Mouse (Mus musculus) heart, postnatal 36 days (tissue): ENCODE measurements around the gene Ust. TPM values are rescaled to one million over a fixed set of nuclear protein-coding genes. Genes with fewer than 3 reads are reported as not detected.

Source experiments
- DNase-seq, 2 experiments: peaks; one replicate each; pipeline ENCODE4 v3.0.0; 2021 to 2022
- intact Hi-C: fragments of 180-260 bp; cut with DNase I; formaldehyde crosslinking; loops from one replicate; pipeline ENCODE4 v1.15.1; 2025
- total RNA-seq, 2 experiments: library from RNA; stranded (reverse); gene quantifications; 2 replicates each; pipeline ENCODE4 v1.2.3; 2021

Ust gene
- total RNA-seq, 2 experiments from 2014 or later: 1.3 to 2.0 TPM

DNA sequence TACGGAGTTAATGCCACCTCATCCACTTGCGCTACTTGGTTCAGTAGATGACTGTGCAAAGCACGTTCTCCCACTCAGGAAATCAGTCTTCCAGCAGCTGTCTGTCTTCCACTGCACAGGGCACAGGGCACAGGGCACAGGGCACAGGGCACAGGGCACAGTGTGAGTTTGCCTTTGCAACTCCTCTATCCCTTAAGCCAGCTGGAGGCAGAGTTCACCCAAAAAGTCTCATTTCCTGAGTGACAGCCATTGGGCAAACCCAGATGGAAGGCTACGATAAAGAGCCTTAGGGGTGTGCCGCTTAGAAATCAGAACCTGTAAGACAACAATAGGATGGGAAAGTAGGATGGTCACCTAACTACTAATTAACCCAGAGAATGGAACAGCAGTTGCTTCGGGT, 322.9 kb downstream of the Ust start:
- intact Hi-C loops: loop anchor here (1.0 to 2.0 kb wide), 3 partner anchors 45 to 385 kb away; no protein-coding TSS in a partner anchor
- DNase-seq: no peak

DNA sequence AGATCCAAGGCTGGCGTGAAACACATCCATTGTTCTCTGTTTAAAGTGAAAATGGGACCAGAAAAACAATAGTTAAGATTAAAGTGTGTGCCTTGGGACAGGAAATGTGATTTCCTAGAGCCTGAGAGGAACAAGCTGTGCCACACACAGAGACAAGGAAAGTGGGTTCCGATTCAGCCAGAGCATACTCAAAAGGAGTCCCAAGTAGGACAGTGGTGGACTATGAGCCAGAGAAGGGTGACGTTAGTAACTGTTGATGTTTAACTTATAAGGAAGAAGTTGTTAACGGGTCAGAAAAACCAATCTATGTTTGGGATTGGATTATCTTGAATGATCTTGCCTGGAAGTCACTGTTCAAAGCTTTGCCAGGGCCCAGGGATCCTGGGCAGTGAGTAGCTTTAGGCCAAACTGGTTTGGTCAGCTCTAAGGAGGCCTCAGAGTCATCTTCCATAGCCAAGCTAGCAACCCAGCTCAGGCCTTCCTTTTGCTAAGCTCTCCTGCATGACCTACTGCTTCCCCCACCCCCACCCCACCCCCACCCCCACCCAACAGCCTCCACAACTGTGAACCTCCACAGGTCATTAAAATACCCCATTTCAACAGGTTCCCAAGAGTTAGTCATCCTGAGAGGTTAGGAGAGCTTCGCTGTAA, 329.2 kb downstream of the Ust start:
- no peak for DNase-seq
- intact Hi-C loops: no loop called here

DNA sequence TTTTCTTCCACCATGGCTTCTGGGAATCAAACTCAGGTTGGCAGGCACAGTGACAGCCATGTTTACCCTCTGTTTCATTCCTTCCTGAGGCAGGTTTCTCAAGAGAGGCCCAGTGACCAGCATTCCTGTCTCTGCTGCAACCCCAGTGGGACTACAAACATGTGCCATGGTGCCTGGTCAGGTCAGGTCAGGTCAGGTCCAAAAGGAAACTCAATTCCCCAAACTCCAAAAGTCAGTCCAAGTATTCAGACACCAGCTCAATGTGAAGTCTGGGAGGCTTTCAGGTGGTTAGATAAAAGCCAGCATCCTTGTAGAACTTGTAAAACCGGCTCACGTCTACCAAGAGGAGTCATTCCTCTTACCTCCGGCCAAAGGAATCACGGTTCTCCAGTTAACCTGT, 333.0 kb downstream of the Ust start:
- no peak for DNase-seq
- intact Hi-C loops: no loop called here

DNA sequence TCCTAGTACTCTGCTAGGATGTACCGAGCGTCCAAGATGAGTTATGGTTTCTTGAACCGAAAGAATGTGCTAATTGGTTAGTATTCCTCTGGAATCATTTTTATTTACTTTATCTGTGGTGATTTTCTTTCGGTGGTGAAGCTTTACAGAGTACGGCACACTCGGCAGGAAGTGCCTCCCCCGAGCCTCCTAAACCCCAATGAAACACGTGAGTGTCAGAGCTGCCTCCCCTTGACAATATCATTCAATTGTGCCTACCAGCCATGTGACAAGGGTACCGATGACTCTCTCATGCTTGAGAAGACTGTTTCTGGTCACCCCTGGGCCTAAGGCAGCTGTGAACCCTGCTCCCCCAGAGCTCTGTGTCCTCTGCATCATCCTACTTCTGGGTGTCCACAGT, 333.9 kb downstream of the Ust start:
- intact Hi-C loops: no loop called here
- no peak for DNase-seq

DNA sequence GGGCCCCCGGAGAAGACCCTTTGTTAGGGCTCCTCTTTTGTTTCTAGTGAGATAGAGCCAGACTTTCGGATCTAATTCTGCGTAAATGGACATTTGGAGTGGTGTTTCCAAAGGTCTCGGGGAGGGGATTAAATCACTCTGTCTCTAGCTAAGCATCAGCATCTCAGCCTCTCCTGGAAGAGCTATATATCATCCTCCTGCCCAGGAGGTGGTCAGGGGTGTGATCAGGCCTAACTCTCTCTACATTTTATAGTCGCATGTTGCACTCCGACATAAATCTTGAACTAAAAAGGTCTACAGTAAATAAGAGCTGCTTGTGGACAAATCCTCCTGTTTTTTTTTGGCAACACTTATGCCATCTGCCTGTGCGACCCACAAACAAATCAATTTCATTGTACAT, 335.5 kb downstream of the Ust start:
- intact Hi-C loops: no loop called here
- DNase-seq: no peak

DNA sequence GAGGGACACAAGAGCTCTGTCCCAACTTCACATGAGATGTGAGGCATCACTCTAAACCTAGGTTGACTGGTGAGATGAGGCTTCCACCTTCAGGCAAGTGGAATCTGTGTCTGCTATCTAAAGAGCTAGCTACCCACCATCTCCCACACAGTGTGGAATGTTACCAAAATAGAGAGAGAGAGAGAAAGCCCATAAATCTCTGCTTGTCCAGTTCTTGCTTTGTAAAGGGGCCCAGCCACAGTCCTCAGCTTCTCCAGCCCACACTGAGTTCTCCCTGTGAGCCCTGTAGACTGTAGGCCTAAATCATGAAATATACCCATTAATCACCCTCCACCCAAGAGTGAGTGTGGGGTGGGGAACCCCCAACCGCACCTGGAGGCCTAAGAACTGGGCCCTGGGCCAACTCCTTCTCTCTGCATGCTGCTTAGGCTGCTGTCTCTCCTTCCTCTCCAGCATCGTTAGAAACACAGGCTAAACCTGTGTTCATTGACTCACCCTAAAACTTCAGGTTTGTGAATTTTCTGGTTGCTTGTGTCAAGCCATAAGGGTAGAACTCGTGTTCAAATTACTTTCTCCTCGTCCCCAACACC, 336.9 kb downstream of the Ust start:
- no peak for DNase-seq
- intact Hi-C loops: no loop called here

DNA sequence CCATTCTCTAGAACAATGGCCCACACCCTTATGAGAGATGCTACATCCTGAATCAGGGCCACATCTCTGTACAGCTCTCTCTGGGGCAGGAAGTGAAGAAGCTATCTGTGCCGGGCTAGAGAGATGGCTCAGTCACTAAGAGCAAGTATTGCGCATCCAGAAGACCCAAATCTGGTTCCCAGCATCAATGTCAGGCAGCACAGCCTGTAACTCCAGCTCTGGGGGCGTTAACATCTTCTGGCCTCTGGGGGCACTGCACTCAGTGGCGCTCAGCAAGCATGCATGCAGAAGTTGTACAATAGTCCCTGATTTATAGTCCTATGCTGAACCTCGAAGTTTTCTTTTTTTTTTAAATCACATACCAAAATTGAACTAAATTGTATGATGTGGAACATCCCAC, 341.0 kb downstream of the Ust start:
- intact Hi-C loops: no loop called here
- DNase-seq: no peak

DNA sequence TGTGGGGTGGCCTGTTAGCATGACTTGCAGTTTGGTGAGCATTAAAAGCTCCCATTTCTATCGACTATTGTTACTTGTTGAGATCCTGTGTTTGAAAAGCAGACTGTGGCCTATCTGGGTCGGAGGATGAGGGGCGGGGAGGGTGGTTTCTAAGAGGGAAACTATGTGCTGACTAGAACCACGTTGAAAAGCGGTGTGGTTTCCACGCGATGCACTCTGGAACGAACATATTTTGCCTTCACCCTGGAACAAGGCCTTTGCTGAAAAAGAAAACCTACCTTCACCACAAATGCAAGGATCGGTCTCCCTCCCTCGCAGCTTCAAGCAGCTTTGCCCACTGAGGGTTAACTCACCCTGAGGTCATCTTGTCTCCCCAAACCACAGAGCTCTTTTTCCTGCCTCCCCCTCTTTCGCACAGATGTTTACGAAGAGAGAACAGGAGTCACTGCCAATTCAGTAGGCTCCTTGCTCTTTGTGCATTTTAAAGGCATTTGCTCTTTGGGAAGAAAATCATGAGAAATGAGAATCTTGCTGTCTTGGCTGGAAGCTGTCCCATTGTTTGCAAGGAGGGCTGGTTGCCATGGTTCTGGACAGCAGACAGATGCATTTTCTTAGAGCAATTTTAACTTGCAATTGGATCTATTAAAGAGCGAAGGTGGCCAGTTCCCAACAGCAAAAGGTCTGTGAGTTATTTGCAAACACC, 342.1 kb downstream of the Ust start:
- intact Hi-C loops: no loop called here

DNA sequence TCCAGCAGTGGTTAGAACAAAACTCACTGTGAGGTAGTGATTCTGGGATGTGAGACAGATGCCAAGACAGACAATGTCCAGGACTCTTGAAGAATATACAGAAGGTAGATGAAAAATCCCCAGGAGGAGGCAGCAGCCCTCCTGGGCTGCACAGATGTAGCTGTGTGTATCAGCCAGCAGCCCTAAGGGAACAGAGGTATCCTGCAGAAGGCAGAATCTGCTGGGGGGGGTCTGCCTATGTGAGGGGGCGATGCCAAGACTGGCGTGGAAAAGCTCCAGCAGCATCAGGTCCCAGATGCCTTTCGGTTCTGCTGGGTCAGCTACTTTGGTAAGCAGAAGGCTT, 342.6 kb downstream of the Ust start:
- DNase-seq: no peak
- intact Hi-C loops: no loop called here

More for the DNA sequence above, 342.1 kb downstream of the Ust start:
- DNase-seq: peak in 1 of 2 experiments; percentile 2

DNA sequence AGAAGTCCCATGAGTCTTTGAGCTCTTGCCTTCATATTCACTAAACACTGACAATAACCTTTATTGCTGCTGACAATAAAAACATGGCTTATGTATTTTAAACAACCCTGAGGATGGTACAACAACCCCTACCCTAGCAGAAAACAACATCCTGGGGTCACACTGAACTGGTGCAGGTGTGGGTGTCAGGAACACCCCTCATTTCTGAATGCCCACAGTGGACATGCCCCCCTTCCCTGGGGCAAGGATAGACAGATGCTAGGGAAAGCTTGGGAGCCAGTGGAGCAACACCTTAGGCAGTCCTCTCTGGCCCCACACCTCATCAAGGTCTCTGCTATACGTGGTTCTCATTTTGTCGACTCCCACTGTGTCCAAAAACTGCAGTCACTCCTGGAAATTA, 343.9 kb downstream of the Ust start:
- intact Hi-C loops: no loop called here
- DNase-seq: no peak

DNA sequence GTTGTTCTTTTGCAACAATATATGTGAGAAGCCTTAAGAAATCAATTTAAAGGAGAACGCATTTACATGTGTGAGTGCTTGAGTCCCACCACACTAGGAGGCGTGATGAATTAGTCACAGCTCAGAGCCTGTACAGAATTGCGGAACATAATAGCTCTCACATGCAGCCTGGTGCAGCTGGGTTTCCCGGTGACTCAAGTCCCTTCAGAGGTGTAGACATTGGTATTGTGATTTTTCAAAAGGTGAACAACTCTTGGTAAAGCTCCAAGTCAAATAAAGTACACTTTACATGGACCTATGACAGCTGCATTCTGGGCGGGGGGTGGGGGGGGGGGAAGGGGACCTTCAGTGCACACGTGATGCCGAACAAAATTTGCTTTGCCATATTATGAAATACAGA, 344.4 kb downstream of the Ust start:
- intact Hi-C loops: no loop called here
- DNase-seq: no peak

DNA sequence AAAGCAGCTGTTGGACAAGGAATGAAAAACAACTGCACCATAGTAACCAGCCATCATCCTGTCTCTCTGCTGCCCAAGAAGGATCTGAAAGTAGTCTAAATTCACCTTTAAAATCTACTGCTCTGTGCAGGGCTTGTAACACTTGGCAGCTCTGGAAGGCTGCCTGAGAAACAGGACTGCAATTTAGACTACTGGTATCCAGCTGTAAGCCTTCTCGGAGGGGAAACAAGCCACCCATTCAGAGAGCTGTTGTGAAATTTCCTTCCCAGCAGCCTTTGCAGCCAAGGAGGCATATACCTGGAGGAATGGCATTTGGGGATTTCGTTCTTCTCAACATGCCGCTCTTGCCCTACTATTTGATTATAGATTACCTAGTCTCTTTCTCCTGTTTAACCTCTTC, 345.6 kb downstream of the Ust start:
- intact Hi-C loops: no loop called here
- no peak for DNase-seq

DNA sequence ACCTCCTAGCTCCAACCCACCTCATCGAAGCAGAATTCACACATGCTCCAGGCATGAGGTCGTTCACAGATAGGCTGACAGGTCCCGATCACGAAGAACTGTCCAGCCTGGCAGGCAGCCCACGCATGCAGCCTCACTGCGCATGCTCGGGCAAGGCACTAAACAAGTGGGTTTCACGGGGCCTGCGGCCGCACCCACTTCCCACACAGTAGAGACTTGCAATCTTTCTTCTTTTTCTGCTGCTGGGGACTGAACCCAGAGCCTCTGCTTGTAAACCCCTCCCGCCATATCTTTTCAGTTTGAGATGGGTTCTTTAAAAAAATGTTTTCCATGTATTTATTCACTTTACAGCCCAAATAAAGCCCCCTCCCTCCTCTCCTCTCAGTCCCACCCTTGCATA, 347.1 kb downstream of the Ust start:
- intact Hi-C loops: no loop called here

More for the DNA sequence above, 347.1 kb downstream of the Ust start:
- DNase-seq: no peak
